Mouse (Mus musculus) cerebellum, adult 9-11 months (tissue): ENCODE results near the gene Gm20388.
A peak's percentile ranks its signal among the peaks of the same experiment; 100 is the strongest.
"Not testable (repeated sequence)": the region's sequence is repeated elsewhere in the genome, so short reads cannot be mapped to it uniquely, and the experiment has no call there.

ENCODE experiments used
- DNase-seq: peaks from one replicate; pipeline ENCODE4 v3.0.0; 2022

Gm20388 gene

GRCm38 (mm10) chr8:123805718-123806373 is 3895.2 kb downstream of the Gm20388 start, which contains the start of gene Rab4a:
TSS of gene Rab4a (plus strand) at chr8:123805985.
- DNase-seq: peak; percentile 90

DNA sequence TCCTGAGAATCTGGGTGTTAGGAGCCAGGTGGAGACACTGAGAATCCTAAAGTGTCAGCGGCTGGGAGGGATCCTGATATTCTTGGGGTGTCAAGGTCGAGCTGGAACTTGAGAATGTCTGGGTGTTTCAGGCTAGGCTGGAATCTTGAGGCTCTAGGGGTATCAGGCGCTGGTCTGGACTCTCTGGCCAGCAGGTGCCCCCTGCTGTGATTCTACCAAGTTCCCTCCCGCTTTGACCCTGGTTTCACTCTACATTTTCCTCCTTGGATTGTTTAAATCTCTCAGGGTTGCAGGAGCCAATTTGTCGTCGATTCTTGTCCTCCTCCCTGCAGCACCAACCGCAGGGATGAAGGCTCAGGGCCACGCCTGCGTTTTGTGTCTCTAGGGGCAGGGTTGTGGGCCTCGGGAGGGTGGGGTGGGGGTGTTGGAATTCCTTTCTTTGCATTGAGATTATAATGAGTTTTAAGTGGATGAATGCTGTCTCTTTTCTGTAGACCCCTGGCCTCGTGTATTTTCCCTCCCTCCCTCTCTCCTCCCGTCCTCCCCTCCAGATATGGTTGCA is 3895.8 kb downstream of the Gm20388 start:
- DNase-seq: peak; percentile 62

GRCm38 (mm10) chr8:123807024-123807431 is 3896.4 kb downstream of the Gm20388 start:
- DNase-seq: no peak

DNA sequence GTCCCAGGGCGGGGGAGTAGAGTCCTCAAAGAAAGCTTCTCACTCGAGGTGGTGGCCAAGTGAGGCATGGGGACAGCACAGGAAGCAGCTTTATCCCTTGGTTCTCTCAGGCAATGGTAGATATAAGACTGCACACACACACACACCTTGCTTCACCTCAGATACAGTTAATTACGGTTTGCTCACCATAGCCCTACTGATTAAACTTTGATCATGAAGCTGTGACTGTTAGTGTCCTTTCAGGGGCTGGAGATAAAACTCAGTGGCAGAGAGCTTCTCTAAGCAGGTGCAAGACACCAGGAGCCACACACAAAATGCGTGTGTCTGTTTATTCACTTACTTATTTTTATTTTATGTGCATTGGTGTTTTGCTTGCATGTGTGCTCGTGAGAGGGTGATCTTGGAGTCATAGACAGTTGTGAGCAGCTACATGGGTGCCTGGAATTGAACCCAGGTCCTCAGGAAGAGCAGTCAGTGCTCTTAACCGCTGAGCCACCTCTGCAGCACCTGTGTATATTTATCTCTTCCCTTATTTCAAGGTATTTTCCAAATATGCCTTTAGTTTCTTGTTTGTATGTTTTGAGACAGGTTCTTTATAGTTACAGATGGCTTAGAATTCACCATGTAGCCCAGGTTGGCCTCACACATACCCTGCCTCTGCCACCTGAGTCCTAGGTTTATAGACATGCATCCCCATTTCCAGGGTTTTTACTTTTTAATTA is 3897.4 kb downstream of the Gm20388 start:
- DNase-seq: no peak

- DNase-seq: no peak
Observed at GRCm38 (mm10) chr8:123808671-123809070, 3898.0 kb downstream of the Gm20388 start.

DNA sequence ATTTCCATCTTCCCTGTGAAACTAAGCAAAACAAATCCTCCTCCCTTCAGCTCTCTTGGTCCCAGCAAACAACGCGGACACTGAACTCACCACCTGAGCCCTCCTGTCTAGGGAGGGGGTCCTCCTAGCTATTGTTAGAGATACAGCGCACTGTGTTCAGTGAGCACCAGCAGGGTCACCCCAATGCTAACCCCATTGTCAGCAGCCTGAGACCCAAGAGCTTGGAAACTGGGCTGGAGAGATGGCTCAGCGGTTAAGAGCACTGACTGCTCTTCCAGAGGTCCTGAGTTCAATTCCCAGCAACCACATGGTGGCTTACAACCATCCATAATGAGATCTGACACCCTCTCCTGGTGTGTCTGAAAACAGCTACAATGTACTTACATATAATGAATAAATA is 3898.7 kb downstream of the Gm20388 start:
- DNase-seq: not testable (repeated sequence)

- DNase-seq: no peak
Observed at GRCm38 (mm10) chr8:123812227-123812626, 3901.6 kb downstream of the Gm20388 start.

DNA sequence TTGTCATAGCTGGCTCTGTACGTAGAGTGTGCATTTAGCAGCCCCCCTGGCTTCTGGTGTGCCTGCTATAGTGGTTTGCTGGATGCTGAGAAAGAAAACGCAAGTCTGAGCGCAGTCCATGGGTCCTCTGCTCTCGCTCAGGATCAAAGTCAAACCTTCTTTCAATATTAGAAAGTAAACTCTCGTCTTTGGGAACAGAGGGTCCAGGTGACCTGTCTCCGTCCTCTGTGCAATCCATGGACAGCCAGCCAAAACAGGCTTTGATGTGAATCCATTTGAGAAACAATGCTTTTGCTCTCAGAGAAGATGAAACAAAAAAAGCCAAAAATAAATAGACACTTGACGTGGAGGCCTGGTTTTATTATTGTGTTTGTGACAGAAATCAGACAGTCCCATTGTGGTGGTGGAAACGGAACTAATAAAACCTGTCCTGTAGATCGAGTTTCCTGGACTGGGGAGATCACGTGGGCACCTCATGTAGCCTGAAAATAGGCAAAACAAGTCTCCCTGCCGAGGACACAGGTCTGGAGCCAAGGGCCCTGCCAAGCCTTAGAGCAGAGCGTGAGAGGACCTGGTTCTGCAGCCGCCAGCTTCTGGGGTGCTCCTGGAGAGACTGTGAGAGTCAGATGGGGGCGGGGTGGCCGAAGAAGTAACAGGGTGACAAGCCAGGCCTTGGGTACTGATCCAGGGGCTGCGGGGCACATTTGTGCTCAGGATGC is 3902.7 kb downstream of the Gm20388 start:
- peak; percentile 94 for DNase-seq

- no peak for DNase-seq
Observed at GRCm38 (mm10) chr8:123813892-123814266, 3903.2 kb downstream of the Gm20388 start.

- no peak for DNase-seq
Observed at GRCm38 (mm10) chr8:123815325-123815724, 3904.7 kb downstream of the Gm20388 start.

DNA sequence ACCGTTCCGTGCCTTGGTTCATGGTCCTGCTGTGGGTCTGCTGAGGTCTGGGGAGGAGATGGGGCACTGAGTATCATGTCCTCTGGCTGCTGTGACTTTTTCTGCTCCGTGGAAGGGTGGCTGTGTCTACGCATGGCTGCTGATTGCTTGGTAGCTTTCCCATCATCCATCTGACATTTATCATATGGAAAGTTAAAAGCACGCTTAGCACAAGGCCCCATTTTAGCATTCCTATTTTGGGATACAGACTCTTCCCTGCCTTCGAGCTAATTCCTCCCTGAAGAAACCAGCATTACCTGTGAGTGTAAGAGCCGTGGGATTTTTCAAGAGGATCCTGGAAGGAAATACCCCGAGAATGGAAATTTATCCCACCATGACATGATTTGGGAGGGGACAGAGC is 3906.3 kb downstream of the Gm20388 start:
- DNase-seq: no peak

DNA sequence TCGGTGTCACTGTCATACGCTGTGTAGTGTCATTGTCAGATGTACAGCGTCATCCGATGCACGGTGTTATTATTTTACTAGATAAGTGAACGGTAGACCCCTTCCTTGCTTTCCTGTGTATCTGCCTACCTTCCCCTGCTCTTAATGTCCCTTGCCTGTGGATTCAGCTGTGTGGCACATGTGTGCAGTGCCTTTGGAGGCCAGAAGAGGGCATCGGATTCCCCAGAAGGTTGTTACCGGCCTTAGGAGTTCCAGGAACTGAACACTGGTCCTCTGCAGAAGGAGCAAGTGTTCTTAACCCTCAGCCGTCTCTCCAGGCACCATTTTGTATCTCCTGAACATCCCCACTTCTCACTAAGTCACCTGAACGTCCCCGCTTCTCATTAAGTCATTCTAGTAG is 3907.1 kb downstream of the Gm20388 start:
- DNase-seq: no peak

GRCm38 (mm10) chr8:123819683-123820610 is 3909.3 kb downstream of the Gm20388 start:
- no peak for DNase-seq

DNA sequence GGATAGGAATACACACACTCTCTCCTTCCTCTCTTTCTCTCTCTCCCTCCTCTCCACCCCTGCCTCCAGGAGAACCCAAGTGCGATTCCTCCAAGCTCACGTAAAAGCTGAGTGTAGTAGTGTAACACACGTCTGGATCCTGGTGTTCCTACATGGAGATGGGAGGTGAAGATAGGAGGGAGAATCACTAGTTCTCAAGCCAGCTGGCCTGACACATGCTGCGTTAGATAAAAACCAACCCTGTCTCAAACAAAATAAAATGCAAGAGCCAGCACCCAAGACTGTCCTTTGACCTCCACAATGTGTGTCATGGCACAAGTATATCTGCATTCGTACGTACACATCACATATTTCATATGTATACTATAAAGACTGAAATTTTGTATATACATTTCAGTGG is 3910.1 kb downstream of the Gm20388 start:
- DNase-seq: no peak

DNA sequence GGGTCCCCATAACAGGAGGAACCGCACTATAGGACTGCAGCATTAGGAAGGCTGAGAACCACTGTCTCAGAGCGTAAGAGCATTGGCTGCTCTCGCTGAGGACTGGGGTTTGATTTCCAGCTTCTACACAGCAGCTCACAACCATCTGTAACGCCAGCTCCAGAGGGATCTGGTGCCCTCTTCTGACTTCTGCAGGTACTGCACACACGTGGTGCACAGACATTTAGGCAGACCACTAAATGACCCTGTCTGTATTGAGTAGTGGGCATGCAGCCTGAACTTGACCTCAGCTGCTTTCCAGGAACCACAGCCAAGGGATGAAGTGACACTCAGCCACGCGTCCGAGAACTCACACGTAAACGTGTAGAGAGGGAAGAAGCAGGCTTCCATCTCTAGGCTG is 3912.5 kb downstream of the Gm20388 start:
- DNase-seq: no peak

- no peak for DNase-seq
Observed at GRCm38 (mm10) chr8:123823532-123824123, 3913.0 kb downstream of the Gm20388 start.

GRCm38 (mm10) chr8:123826001-123826400 is 3915.4 kb downstream of the Gm20388 start:
- no peak for DNase-seq

DNA sequence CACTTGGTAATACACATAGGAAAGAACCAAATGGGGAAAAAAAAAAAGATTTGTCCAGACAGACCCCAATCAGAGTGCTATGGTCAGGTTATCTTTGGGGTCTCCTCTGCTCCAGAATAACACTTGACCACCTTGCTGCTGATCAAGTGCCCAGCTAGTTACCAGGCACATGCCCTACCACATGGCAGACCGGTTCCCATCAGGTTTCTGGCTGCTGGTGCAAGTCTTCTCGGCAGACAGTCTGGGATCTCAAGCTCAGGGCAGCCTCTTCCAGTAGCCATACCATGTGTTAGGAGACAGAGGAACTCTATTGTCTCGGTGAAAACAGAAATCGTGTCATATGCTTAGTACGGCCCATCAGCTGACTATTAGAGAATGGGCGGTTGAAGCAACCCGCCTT is 3916.1 kb downstream of the Gm20388 start:
- no peak for DNase-seq

GRCm38 (mm10) chr8:123827523-123827922 is 3916.9 kb downstream of the Gm20388 start:
- DNase-seq: peak; percentile 77

DNA sequence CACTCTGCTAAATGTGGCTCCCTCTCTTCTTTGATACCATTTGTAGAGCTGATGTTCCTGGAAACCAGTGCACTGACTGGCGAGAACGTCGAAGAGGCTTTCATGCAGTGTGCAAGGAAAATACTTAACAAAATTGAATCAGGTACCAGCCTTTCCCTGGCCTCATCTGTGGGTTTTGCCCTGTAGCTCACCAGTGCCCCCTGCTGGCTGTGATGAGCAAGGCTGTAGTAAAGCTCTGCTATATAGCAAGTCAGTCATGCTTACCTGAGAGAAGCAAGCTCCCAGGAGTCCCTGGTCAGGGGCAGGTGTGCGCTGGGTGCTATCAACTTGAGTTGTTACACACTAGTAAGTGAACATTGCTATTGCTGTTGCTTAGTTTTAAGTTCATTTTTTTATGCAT is 3922.1 kb downstream of the Gm20388 start:
- no peak for DNase-seq

GRCm38 (mm10) chr8:123835451-123835850 is 3924.8 kb downstream of the Gm20388 start:
- peak; percentile 77 for DNase-seq

- no peak for DNase-seq
Observed at GRCm38 (mm10) chr8:123836354-123836753, 3925.7 kb downstream of the Gm20388 start.
